Mouse (Mus musculus): ENCODE measurements at regions not wholly inside any gene's neighbourhood (a gene's known extent, or its start where the extent isn't known, plus 50 kb on each side); places are given as distances from the start of the nearest gene placed in this dataset.

DNA sequence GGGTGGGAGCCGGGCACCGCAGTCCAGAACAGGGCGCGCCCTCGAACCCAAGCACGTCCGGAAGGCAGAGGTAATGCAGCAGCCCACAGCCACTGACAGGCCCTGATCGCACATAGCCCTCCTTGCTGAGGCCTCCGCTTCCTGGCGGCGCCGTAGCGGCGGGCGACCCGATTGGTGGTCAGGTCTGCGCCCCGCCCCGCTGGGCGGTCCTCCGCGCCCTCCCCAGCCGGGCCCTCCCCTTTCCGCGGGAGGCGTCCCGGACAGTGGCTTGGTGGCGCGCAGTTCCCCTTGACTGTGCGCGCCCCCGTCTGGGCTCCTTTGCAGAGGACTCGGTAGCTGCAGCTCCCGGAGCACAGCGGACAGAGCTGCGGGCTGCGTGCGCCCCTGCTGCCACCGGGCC is 375.5 kb upstream of the Asap2 start:
- DNase-seq: peak; percentile 77

All from thymus, postnatal 4 days (tissue).